25 mouse cellular contexts compared by ENCODE assay signal in genomic region chr14:122535986-122536385, GRCm38 (mm10). TPM values are rescaled to one million over a fixed set of nuclear protein-coding genes. Genes with fewer than 3 reads are reported as not detected.
A peak's percentile ranks its signal among the peaks of the same experiment; 100 is the strongest.
DNase-seq lines count a peak whose midpoint lies in the region; ATAC-seq and TF ChIP-seq lines count a peak whose summit lies in the region.
"Had no signal": no experiment of that assay in that cellular context is flagged by ENCODE, and none has a peak within 500 bp of the region (broad histone marks: within the 10 kb centered on the region; RNA-seq: fewer than 3 reads in every experiment).

No protein-coding gene starts in this region.

- H3K4me1 ChIP-seq in liver, postnatal 0 days (ENCODE audit: insufficient read depth): peaks cover 11% of the 10 kb centered on the region; the same call in 1 of the 2 replicates

- H3K9ac ChIP-seq in liver, postnatal 0 days (replicated peaks): no peak overlapping the region
- H3K9ac ChIP-seq: embryonic facial prominence, embryonic 12.5 days; forebrain, embryonic 13.5 days; forebrain, embryonic 15.5 days; forebrain, postnatal 0 days had no signal

- no peaks in the 10 kb centered on the region for H3K9me3 ChIP-seq in liver, postnatal 0 days (ENCODE audit: low read length)
- H3K9me3 ChIP-seq: embryonic facial prominence, embryonic 10.5 days; embryonic facial prominence, embryonic 12.5 days; forebrain, embryonic 13.5 days; forebrain, embryonic 15.5 days had no signal

- peak overlapping the region; percentile 95 for H3K27ac ChIP-seq in liver, postnatal 0 days (ENCODE audit: low read depth)
- H3K27ac ChIP-seq: embryonic facial prominence, embryonic 10.5 days; embryonic facial prominence, embryonic 12.5 days; forebrain, embryonic 13.5 days; forebrain, embryonic 15.5 days had no signal

- peak overlapping the region; percentile 94; the same call in 1 of the 2 replicates for H3K4me2 ChIP-seq in liver, postnatal 0 days (ENCODE audit: low read depth, low read length)
- H3K4me2 ChIP-seq: embryonic facial prominence, embryonic 12.5 days; forebrain, embryonic 13.5 days; forebrain, embryonic 15.5 days had no signal

- no peak for DNase-seq in liver, postnatal 0 days
- DNase-seq in liver (no peak), NIH3T3 (ENCODE audit: low read depth) (peak; percentile 54), adipocyte (ENCODE audit: low spot score) (peak; percentile 36)
- no peak for DNase-seq in left cerebral cortex, postnatal 36 days (ENCODE audit: low spot score in 2 of 2)
- no peak for DNase-seq in layer of hippocampus, adult 9-10 months (ENCODE audit: low spot score)
- DNase-seq: adrenal gland, adult 2 months; adrenal gland, postnatal 25 days; cerebellum, adult 11-12 months; cerebellum, adult 2 months; cerebellum, adult 9-10 months; cerebellum, postnatal 25 days; forebrain, postnatal 0 days had no signal

- no peaks in the 10 kb centered on the region for H3K27me3 ChIP-seq in liver, postnatal 0 days (ENCODE audit: insufficient read depth, low read length)
- H3K27me3 ChIP-seq: embryonic facial prominence, embryonic 12.5 days; forebrain, embryonic 13.5 days; forebrain, embryonic 15.5 days; Patski had no signal

- no peak for TF ChIP-seq EP300 in liver, postnatal 0 days (IDR thresholded peaks at IDR 0.05; ENCODE audit: low read depth)

- WGBS in liver, postnatal 0 days (ENCODE audit: insufficient replicate concordance): 81% methylated on average over 1 of the region's 1 CpGs

- H3K4me3 ChIP-seq in liver, postnatal 0 days (ENCODE audit: low read depth, low read length): no peak overlapping the region
- H3K4me3 ChIP-seq: embryonic facial prominence, embryonic 10.5 days; embryonic facial prominence, embryonic 12.5 days; forebrain, embryonic 13.5 days; forebrain, embryonic 15.5 days had no signal

- no peak for ATAC-seq in liver, postnatal 0 days
- ATAC-seq: activated CD4-positive, CD25-positive, alpha-beta regulatory T cell, adult 4 months; forebrain, embryonic 13.5 days; forebrain, embryonic 15.5 days; forebrain, postnatal 0 days; Patski had no signal

- no peak for TF ChIP-seq CTCF in liver, postnatal 0 days (IDR thresholded peaks at IDR 0.05; ENCODE audit: low read depth)

- no peaks in the 10 kb centered on the region for H3K36me3 ChIP-seq in liver, postnatal 0 days (replicated peaks; ENCODE audit: insufficient read depth, low read length)
- H3K36me3 ChIP-seq: embryonic facial prominence, embryonic 10.5 days; embryonic facial prominence, embryonic 12.5 days; forebrain, embryonic 15.5 days had no signal

- intact Hi-C loops in left cerebral cortex, postnatal 36 days (cut with DNase I): no loop called here

RNA-seq across cellular contexts. Expression of gene Pcca, which starts 1.9 kb away (rescaled TPM):
- polyA plus RNA-seq in liver, postnatal 0 days (2015; fragmentation: Nextera tagmentation; extraction: Ambion mirVana): 30.3 and 31.3 TPM in 2 replicates
- total RNA-seq in left cerebral cortex, postnatal 36 days (2021): 10 to 100 TPM; 32.7 to 35.3 TPM

RNA-seq across cellular contexts. Expression of gene Gm10837, which starts 45.6 kb away (rescaled TPM):
- not detected in 2 replicates for polyA plus RNA-seq in liver, postnatal 0 days (2015; fragmentation: Nextera tagmentation; extraction: Ambion mirVana)
- not detected for total RNA-seq in left cerebral cortex, postnatal 36 days (2021)
- total RNA-seq: adrenal gland, adult 2 months; adrenal gland, postnatal 10 days; adrenal gland, postnatal 25 days; adrenal gland, postnatal 4 days; ES-E14; MEL had no signal
- polyA plus RNA-seq: activated CD4-positive, CD25-positive, alpha-beta regulatory T cell, adult 4 months; adrenal gland, adult 2 months; C2C12; cortical plate, adult 2 months; embryonic facial prominence, embryonic 12.5 days; Patski had no signal

Comparison
In these comparisons a context has a peak if more than half of its experiments do, and no peak if none do; other contexts are left out.
1. DNase-seq: peak in NIH3T3 (single experiment) and adipocyte (single experiment); none in liver, postnatal 0 days (single experiment), liver (single experiment), left cerebral cortex, postnatal 36 days (0 of 2) and layer of hippocampus, adult 9-10 months (single experiment).